Mouse (Mus musculus) megakaryocyte, embryonic 14.5 days (primary cell): ENCODE data around the gene Stx1b.

Experiments
- FLI1 ChIP-seq: IDR thresholded peaks from 2 replicates; pipeline ENCODE4 v1.6.1; 2012; ENCODE audit warnings: low read length, inconsistent platforms, mixed read lengths
- GATA1 ChIP-seq: IDR thresholded peaks from 3 replicates; pipeline ENCODE4 v1.6.1; 2012; ENCODE audit warnings: mixed read lengths, low read length, inconsistent platforms, borderline replicate concordance

DNA sequence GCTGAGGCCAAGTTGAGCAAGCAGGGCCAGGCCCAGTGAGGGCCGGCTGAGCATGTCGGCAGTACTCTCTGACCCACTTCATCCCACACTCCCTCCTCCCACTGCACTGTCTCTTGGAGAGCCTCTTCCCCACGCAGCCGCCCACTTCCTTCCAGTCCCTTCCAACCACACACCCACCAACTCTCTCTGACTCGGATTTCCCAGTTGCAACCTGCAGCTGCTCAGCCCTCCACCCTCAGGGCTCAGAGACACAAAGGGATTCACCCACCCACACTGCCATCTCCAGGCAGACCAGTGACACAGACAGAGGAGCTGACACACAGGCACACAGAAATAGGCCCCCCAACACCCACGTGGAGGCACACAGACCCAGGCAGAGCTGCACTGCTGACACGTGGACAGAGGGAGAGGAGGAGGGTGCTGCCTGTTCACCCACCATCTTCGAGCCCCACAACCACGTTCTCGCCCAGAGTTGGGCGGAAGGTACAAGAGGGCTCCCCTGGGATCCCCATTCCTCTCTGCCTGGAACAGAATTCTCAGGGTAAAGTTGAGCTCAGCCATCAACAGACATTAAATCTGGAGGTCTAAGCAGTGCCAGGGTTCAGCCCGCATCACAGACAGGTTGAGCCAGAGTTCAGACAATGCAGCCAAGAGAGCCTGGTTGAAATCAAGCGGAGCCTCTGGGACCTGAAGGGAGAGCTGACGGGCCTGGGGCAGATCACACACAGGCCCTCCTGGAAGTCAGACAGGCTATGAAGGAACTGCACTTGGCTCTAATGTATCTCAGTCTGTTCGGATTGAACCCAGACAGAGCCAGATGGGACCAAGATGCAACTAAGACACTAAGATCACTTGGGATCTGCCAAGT is 8.2 kb downstream of the Stx1b start:
- TF ChIP-seq GATA1: no peak
- no peak for TF ChIP-seq FLI1
